Comparison of ENCODE assay signal across 8 mouse cellular contexts in the genomic region with DNA sequence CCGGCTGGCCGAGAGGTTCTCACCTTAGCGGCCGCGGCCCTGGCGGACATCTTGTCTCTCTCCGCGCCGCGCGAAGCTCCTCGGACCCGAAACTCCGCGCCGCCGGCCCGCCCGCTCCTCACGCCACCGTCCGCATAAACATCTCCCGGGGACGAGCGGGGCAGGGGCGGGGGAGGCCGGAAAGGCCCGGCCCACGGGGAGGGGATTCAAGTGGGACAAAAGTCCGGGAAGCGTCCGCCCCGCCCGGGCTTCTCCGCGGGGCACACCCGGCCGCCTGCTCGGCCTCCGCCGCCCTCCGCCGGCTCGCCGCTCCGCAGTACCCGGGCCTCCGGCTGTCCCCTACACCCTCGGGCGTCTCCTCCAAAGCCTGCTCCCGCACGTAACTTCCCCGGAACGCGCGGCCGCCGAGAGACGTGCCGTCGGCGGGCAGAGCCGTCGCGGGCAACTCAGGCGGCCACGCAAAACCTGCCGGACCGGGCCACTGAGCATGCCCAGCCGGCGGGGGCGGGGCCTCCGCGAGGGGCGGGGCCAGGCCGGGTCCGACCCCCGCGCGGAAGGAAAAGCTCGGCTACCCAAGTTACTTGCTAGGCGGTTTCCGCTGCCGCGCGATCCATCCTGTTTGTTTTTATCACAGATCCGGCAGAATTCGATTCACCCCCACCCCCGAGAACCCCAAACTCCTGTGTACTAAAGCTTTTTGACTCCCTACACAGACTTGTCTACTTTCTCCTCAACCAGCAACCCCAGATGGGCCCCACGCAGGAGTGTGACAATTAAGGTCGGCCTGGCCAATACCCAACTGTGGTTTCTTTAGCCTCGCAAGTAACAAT.
A peak's percentile ranks its signal among the peaks of the same experiment; 100 is the strongest.
DNase-seq lines count a peak whose midpoint lies in the region; ATAC-seq lines count a peak whose summit lies in the region.

No protein-coding gene starts in this region.

- peak overlapping the region; percentile 98 for H3K9ac ChIP-seq in heart, embryonic 14.5 days (ENCODE audit: low read length)
- H3K9ac ChIP-seq in liver, embryonic 12.5 days, result peak overlapping the region; percentile 71
- H3K9ac ChIP-seq in stomach, embryonic 15.5 days, result peak overlapping the region; percentile 44

- no peaks in the 10 kb centered on the region for H3K36me3 ChIP-seq in forebrain, embryonic 10.5 days (replicated peaks)
- no peaks in the 10 kb centered on the region for H3K36me3 ChIP-seq in heart, embryonic 14.5 days (ENCODE audit: control insufficient read depth, insufficient read depth, low read length)
- no peaks in the 10 kb centered on the region for H3K36me3 ChIP-seq in liver, embryonic 12.5 days
- no peaks in the 10 kb centered on the region for H3K36me3 ChIP-seq in stomach, embryonic 15.5 days

- H3K27me3 ChIP-seq in forebrain, embryonic 10.5 days (ENCODE audit: poor library complexity, severe bottlenecking), result no peaks in the 10 kb centered on the region
- no peaks in the 10 kb centered on the region for H3K27me3 ChIP-seq in heart, embryonic 14.5 days (ENCODE audit: control insufficient read depth, insufficient read depth, low read length)
- peaks cover 80% of the 10 kb centered on the region for H3K27me3 ChIP-seq in liver, embryonic 12.5 days (replicated peaks)
- no peaks in the 10 kb centered on the region for H3K27me3 ChIP-seq in stomach, embryonic 15.5 days (replicated peaks)

- peak overlapping the region; percentile 90 for H3K4me3 ChIP-seq in forebrain, embryonic 10.5 days
- peak overlapping the region; percentile 88 for H3K4me3 ChIP-seq in heart, embryonic 14.5 days (ENCODE audit: control insufficient read depth in 1 of 2, insufficient read depth in 1 of 2, low read depth in 1 of 2, low read length in 2 of 2)
- H3K4me3 ChIP-seq in liver, embryonic 12.5 days, result peak overlapping the region; percentile 65
- H3K4me3 ChIP-seq in stomach, embryonic 15.5 days (replicated peaks), result peak overlapping the region; percentile 66

- DNase-seq in 3T3-L1 (ENCODE audit: low read depth, low spot score), result peak; percentile 74
- peak; percentile 6 for DNase-seq in c-Kit-negative CD71-positive TER-119-positive erythroid progenitor cells, embryonic 14.5 days (ENCODE audit: low read depth, low spot score)
- DNase-seq in forebrain, embryonic 10.5 days (ENCODE audit: extremely low spot score, low spot score), result peak; percentile 86
- DNase-seq in kidney, postnatal 14 days, result peak; percentile 97
- DNase-seq in neural tube, embryonic 10.5 days (ENCODE audit: extremely low spot score, low spot score), result peak; percentile 89

- peak; percentile 90 for ATAC-seq in heart, embryonic 14.5 days (ENCODE audit: insufficient number of reproducible peaks, insufficient read depth, low FRiP score, low read depth)
- peak; percentile 74 for ATAC-seq in liver, embryonic 12.5 days
- peak; percentile 90 for ATAC-seq in stomach, embryonic 15.5 days (ENCODE audit: insufficient read depth, low FRiP score, low read depth)

- no peaks in the 10 kb centered on the region for H3K9me3 ChIP-seq in forebrain, embryonic 10.5 days
- no peaks in the 10 kb centered on the region for H3K9me3 ChIP-seq in heart, embryonic 14.5 days (ENCODE audit: control insufficient read depth, low read length)
- H3K9me3 ChIP-seq in liver, embryonic 12.5 days (replicated peaks), result no peaks in the 10 kb centered on the region
- H3K9me3 ChIP-seq in stomach, embryonic 15.5 days, result no peaks in the 10 kb centered on the region

- WGBS in forebrain, embryonic 10.5 days, result under 1% methylated on average over 92 of the region's 92 CpGs
- under 1% methylated on average over 74 of the region's 92 CpGs for whole genome bisulfite sequencing in heart, embryonic 14.5 days
- under 1% methylated on average over 91 of the region's 92 CpGs for WGBS in liver, embryonic 12.5 days (ENCODE audit: insufficient replicate concordance)
- under 1% methylated on average over 77 of the region's 92 CpGs for WGBS in stomach, embryonic 15.5 days

- peak overlapping the region; percentile 70 for H3K4me2 ChIP-seq in heart, embryonic 14.5 days (ENCODE audit: low read length)
- H3K4me2 ChIP-seq in liver, embryonic 12.5 days, result peak overlapping the region; percentile 81
- H3K4me2 ChIP-seq in stomach, embryonic 15.5 days, result peak overlapping the region; percentile 66

- peak overlapping the region; percentile 99 for H3K27ac ChIP-seq in forebrain, embryonic 10.5 days
- peak overlapping the region; percentile 96 to 98 for H3K27ac ChIP-seq in heart, embryonic 14.5 days (replicated peaks in 1 of 2; ENCODE audit: control insufficient read depth in 1 of 2, insufficient read depth in 1 of 2, low read depth in 2 of 2, low read length in 2 of 2)
- H3K27ac ChIP-seq in liver, embryonic 12.5 days, result peak overlapping the region; percentile 76
- peak overlapping the region; percentile 97 for H3K27ac ChIP-seq in stomach, embryonic 15.5 days

- H3K4me1 ChIP-seq in forebrain, embryonic 10.5 days, result peaks cover 54% of the 10 kb centered on the region
- H3K4me1 ChIP-seq in heart, embryonic 14.5 days (ENCODE audit: control insufficient read depth in 2 of 2, insufficient read depth in 2 of 2, low read length in 2 of 2), result peaks cover 11 to 42% of the 10 kb centered on the region in 2 experiments
- peaks cover 29% of the 10 kb centered on the region for H3K4me1 ChIP-seq in liver, embryonic 12.5 days
- peaks cover 9% of the 10 kb centered on the region; the same call in 1 of the 2 replicates for H3K4me1 ChIP-seq in stomach, embryonic 15.5 days

Comparison
In these comparisons a context has a peak if more than half of its experiments do, and no peak if none do; other contexts are left out.
1. Peak in every context shown above with its lines: DNase-seq, ATAC-seq, H3K4me3 ChIP-seq and H3K27ac ChIP-seq.
2. DNase-seq: peak in every context shown above with its lines; median percentile 97 in kidney, postnatal 14 days; 89 in neural tube, embryonic 10.5 days; 86 in forebrain, embryonic 10.5 days; 74 in 3T3-L1; 6 in c-Kit-negative CD71-positive TER-119-positive erythroid progenitor cells, embryonic 14.5 days.
3. H3K9ac ChIP-seq: peak in every context shown above with its lines; median percentile 98 in heart, embryonic 14.5 days; 71 in liver, embryonic 12.5 days; 44 in stomach, embryonic 15.5 days.